Mouse (Mus musculus) kidney, postnatal 4 days (tissue): ENCODE results near the gene Rin3.

ENCODE experiments used
- DNase-seq, 2 experiments: peaks; one replicate each; pipeline ENCODE4 v3.0.0; 2021; ENCODE audit warnings: mixed read lengths in 2 of 2

Rin3 gene

DNA sequence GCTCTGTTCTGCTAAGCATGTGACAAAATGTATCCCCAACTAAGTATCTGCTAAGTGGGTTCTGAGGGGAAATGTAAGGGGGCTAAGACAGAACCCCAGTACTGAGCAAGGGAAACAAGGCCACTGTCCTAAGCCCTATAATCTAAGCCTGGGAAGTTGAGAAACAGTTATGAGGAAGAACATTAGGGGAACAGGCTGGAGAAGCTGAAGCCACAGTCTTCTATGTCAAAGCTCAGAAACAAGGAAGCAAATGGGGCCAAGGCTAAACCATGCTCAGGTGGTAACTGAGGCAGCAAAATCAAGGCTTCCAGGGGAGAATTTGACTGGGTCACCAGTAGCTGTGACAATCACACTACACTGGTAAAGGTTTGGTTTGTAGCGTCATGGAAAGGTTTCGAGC lies 50.3 kb downstream of the Rin3 start:
- DNase-seq = no peak

DNA sequence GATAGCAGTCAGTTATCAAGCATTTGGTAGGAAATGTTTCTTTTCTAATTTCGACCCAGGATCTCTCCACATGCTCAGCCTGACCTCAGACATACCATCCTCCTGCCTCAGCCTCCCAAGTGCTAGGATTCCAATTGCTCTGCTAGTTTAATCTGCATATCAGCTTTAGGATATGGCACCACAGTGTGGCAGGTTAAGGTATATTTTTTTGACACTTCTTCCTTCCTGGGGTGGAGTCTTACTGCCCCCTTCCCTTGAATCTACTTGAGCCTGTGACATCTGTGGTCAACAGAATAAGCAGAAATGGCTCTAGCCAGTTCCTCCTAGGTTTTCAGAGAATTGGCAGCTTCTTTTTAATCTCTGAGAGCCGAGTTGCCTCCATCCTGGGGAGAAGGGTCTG lies 56.2 kb downstream of the Rin3 start:
- no peak for DNase-seq

DNA sequence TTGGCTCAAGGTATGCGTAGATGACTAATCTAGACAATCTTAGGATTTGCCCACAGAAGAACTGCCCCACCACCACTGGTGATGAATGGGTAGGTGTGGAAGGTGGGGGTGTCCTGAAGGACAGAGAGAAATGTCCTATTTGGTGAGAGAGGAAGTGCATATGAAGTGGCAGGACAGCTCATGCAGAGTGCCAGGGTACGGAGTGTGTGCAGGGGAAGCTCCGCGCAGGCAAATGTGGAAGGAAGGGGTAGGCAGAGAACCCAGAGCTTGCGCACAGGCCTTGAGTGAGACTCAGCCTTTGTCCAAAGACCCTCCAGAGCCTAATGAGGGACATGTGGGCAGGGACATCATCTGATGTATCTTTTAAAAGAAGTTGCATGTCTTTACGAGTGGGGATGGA lies 57.6 kb downstream of the Rin3 start:
- no peak for DNase-seq

DNA sequence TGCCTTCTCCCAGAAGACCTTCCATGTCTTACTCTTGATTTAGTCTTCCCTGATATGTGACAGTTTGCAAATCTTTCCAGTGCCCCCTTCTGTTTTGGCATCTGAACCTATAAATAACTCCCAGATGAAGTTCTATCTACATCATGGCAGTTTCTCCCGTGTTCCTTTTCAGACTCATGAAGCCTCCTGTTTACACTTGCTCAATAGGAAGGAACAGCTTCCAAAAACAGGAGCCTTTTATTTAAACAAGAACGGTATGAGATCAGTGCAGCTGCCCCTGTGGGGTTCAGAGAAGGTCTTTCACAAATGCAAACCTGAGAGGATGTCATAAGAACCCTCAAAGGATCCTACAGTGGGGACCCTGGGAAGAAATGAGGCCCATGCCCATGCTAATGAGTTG lies 59.3 kb downstream of the Rin3 start:
- DNase-seq = no peak

DNA sequence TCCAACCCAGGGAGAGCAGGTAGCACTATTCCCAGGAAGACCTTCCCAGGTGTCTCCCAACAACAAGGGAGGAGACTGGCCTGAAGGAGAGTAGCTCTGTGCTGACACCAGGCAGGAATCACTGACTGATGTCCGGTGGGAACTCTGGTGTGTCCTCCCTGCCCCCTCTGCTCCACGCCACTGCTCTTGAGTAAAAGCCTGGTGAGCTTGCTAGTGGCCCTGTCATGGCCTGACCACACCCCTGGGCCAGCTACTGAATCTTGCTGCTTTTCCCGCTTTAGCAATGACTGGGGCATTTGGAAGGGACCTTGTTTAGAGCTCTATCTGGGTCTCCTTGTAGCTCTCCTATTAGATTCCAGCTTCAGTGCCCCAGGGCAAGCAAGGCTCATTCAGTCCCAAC lies 59.8 kb downstream of the Rin3 start:
- peak in 1 of 2 experiments; percentile 20 for DNase-seq

DNA sequence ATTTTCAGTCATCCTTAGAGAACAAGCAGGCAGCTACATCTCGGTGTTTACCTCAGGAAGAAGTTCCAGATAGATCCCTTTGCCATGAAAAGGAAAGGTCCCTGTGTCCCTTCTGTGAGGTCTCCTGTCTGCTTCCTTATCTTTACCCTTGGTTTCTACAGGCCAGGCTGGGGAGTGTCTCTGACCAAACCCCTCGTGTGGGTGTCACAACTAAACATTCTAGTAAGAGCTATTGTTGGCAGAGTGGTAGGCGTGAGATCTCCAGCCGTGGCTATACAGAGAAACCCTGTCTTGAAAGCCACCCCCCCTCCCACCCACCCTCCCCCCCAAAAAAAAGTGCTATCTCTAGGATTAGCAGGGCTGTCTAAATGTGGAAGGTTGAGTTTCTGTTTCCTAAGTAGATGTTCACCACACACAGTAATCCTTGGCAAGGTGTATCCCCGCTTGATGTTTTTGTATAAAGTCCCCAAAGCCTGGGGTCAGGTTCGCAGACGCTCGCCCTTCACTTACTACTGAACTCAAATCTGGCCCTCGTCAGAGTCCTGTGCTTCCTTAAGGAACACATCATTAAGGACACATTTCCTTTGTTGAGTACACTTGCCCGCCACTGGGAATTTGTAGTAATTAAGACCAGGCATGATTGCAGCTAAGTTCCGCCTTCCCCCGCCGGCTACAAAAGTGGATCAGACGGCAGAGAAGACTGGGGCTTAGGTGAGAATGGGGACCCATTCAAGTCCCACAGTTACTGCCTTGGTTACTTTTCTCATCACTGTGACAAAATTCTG lies 62.4 kb downstream of the Rin3 start:
- no peak for DNase-seq

DNA sequence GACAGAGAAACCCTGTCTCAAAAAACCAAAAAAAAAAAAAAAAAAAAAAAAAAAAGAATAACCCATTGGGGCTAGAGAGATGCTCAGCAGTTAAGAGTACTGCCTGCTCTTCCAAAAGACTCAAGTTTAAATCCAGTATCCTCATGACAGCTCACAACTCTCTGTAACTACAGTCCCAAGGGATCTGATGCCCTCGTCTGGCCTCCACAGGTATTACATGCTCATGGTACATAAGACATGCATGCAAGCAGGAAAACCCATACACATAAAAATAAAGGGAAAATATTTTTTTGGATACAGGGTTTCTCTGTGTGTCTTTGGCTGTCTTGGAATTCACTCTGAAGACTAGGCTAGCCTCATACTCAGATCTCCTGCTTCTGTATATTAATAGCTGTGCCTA lies 63.7 kb downstream of the Rin3 start:
- peak; percentile 72 to 77 for DNase-seq

DNA sequence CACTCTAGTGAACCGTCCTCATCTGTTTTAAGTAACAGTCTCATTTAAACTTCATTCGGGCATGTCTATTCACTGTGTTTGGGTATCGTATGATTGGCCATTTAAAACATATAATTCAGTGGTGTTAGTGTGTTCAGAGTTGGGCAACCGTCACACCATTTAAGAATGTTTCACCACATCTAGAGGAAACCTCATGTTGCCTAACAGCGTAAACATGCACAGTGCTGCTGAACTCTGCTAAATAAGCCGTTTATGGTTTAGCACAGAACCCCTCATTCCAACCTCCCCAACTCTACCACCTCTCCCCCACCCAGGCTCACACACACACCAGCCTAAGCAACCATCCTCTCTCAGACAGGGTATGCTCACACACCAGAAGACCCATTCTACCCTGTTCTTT lies 65.6 kb downstream of the Rin3 start:
- no peak for DNase-seq

DNA sequence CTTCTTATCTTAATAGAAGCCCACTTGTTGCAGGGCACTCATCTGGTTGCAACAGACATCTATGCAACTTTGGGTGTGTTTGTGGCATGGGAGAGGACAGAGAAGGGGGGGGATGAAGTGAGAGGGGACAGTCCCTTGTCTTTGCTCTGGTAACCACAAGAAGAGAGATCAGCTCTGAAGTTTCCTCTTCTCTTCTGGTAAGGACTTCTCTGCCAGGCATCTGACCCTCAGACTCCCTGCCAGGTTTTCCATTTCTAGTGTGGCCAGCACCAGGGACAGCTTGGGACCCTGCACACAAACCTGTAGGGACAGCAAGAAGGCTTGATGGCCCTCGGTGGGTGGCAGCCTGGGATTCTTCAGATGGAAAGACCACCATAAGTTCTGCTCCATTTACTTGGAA lies 68.1 kb downstream of the Rin3 start:
- DNase-seq = no peak

DNA sequence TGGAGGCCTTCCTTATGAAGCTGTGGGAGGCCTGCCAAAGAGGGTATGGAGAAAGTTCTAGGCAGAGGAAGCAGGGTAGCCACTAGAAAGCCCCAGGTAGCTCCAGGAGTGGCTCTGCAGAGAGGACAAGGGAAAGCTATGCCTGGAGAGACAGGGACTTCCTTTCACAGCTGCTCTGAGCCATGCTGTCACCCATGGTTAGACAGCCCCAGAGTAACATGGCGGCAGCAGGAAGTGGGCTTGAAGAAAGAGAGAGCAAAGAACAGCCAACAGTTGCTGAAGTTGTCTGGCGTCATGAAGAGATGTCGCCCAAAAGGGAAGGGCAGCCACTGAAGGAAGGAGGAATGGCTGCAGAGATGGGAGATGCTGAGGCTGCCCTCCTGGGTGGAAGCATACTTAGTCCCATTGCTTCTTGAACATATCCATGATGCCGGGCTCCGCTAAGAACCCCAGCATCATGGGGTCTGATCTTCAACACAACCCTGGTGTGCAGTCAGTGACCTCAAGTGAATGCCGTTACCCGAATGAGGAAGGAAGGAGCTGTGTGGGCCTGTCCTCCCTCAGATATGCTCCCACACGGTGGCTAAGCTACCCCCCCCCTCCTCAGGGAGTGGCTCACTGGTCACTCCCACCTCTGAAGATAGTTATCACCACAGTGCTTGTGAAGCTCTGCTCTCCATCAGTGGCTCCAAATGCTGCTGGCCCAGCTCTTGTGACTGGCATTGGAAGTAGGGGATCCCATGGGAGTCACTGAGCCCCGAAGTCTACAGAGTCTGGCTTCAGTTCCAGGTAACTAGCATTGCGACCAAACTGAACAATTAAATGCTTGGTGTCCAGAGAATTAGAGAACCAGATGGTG lies 71.5 kb downstream of the Rin3 start:
- DNase-seq = peak in 1 of 2 experiments; percentile 16

DNA sequence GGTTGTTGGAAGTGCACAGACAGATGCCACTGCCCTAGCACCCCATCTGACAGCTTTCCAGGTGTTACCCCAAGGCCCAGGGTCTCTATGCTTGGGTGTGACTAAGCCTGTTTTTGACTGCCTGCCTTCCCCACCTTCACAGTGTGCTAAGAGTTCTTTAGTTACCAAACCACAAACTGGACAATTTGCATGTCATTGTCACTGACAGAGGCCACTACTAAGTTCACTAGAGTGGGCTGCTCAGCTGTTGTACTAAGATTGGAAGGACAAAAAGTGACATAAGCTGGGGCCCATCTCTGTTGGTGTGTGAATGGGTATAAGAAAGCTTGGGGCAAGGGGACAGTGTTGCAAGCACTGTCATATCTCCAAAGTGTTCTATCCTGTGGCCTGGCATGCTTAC lies 72.9 kb downstream of the Rin3 start:
- DNase-seq = no peak

DNA sequence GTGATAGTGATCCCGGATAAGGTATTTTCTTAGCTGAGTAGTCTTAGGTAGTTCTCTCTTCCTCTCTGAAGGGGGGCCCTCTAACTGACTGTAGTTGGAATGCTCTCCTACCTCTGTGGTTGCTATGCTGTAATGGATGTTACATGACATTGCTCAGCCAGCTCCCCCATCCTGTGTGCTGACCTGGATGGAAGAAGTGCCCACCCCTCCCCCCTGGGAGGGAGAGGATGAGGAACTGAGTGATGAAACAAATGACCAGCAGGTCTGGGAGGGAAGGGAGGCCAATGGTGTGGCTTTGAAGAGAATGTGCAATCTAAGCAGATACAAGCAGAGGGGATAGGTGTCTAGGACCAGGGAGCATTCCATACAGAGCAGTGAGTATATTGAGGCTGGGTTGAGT lies 73.9 kb downstream of the Rin3 start:
- no peak for DNase-seq

DNA sequence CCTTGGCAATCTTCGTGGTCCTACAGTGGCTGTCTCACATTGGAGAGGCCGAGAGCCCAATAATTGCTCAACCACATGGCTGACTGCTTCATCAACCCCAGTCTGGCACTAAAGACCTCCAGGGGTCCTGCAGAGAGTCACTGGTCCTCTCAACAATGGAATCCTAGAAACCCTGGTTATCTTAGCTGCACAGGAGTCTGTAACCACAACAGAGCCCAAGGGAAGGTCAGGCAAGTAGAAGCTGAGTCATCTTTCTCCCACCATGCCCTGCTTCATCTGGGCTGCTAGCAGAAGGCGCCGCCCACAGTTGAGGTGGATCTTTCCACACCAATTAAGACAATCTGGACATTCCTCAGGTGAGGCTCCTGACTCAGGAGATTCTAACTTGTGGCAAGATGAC lies 76.5 kb downstream of the Rin3 start:
- DNase-seq = no peak

DNA sequence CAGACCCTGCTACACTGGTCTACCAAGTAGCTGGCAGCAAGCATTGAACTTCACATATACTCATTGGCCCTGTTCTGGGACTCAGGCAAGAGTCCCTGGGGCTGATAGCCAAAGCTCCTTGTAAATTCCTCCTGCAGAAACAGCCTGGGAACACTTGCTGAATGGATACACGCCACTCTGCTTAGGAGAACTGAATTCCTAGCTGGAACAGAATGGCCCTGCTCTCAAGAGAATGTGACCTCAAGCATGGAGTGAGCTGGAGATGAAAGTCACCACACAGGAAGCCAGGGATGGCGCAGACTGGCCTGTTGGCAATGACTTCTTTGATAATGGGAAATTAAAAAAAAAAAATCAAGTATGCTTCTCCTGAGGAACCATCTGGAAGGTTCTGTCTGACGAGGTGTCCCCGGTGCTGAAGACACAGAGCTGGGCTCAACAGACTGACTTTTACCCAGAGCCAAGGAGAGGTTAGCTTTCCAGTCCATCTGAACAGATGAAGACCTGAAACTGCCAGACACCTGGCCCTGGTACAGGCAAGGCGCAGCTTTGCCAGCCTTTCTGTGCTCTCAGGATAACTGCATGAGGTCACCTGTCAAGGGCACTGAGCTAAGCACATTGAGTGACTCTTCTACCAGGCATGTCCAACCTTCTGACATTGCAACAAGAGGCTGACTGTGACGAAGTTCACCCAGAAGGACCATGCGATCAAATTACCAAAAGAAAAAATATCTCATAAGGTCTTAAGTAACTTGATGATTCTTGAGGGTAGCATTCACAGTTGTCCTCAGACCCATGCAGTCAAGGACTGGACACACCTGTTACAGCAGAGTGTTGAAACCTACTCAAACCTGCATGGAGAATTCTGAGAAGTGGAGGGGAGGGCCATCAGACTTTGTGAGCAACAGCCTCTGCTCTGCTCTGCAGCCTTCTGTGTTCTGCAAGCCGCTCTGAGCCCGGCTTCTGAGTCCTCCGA lies 78.6 kb downstream of the Rin3 start:
- no peak for DNase-seq

DNA sequence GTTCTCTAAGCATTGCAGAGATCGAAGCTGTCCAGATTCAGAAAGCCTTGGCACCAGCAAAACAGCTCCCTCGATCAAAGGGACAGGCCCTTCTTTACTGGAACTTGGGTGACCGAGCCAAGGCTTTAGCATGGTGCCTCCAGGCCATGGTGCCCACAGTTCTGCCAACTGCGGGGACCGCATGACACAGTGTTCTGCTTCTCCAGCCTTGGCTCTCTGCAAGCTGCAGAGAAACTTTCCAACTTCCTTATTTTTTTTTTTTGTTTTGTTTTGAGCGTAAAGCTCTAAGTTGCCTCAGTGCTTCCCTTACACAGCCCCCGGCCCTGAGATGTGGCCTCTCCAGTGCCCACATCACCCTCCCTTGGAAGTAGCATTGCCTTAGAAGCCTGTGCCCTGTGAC lies 82.2 kb downstream of the Rin3 start:
- DNase-seq = peak in 1 of 2 experiments; percentile 7

DNA sequence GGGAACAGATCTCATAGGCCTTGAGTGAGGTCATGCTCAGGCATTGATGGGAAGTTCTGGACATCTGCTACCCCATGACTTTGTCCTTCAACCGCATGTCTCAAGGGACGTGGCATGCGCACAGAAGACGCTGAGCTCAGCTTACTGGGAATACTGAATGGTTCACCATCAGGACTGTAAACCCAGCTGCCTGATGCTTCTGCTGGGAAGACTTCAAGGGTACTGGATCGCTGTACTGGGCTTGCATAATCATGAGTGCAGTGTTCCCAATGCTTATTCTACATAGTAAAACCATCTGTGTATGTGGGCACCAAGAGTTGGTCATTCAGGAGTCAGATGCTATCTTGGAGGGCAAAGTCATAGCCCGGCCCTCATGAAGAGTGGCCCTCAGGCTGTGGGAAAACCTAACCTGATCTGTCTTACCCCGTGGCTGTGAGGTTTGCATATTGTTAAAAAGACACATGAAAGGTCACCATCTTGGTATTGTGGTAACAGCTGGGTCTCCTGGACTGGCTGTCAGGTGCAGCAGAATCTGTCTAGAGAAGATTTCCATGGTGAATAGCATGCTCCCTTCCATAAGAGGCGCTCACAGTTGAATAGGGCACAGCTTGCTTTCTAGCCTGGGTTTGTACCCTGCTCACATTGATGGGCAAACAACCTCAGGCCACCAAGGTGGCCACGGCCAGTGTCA lies 83.4 kb downstream of the Rin3 start:
- no peak for DNase-seq

DNA sequence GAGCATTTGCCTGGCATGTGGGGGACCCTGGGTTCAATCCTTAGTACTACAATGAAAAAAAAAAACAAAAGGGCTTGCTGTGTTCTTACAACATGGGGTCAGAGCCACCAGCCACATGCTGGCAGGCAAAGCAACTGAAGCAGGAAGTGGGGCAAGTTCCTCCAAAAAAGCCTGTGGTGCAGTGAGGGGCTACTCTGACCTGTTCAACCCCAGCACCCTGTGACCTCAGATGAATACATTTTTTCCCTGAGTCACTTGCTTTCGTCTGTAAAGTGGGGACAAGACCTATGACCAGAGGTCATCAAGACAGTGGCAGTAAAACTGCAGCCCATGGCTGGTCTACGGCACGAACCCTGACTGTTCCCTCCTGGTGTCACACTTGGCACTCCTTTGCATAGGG lies 84.2 kb downstream of the Rin3 start:
- no peak for DNase-seq

DNA sequence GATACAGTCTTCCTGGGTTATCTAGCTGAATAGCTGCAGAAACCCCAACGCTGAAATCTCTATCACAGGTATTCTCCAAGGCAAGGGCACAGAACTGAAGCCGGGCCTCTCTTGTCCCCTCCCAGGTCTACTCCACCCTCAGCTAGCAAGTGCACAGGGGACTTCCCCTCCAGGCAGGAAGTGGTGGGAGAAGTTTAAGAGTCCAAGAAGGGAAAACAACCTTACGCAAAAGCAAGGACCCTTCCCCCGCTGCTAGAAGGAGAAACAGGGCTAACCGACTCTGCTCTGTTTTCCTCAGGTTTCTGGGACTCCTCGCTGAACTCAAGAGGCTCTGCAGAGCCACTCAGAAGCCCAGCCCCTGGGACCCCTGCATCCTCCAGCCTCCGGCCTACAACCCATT lies 85.2 kb downstream of the Rin3 start:
- peak in 1 of 2 experiments; percentile 16 for DNase-seq

DNA sequence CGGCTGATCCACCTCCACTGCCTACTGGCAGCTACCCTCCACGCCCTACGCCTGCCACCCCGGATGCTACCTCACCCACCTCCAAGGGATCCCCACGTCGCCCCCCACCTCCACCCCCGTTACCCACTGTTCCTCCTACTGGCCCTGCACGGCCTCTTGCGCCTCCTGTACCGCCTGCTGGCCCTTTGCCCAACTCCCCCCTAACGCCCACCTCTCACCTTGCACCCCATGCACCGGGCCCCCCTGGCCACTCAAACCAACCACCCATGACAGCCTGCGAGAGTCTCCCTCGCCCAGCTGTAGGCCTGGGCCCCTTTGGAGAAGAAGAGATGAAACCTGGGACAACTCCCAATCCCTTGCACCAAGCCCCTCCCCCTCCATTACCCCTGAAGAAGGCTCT lies 85.7 kb downstream of the Rin3 start:
- DNase-seq = peak in 1 of 2 experiments; percentile 10

DNA sequence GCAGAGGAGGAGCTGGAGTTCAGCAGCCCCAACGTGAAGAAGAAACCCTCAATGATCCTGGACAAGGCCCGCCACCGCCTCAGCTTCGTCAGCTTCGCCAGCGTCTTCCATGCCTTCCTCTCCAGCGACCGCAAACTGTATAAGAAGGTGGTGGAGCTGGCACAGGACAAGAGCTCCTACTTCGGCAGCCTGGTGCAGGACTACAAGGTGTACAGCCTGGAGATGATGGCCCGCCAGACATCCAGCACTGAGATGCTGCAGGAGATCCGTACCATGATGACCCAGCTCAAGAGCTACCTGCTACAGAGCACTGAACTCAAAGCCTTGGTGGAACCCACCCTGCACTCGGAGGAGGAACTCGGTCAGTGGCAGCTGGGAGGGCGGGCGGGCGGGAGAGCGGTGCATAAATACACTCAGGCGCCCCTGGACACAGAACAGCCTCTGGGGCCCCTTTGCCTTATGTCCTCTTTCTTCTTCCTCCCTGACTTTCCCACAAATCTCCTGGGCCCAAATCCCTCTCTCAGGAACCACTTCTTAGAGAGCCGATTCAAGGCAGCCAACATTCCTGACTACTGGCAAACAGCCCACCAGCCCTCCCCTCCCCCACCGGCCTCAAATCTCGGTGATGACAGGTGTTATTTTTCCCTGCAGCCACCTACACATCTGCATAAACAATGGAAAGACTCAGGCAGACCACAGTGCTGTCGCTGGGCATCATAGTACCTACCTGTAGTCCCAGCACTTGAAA lies 86.8 kb downstream of the Rin3 start:
- peak; percentile 43 to 50 for DNase-seq

DNA sequence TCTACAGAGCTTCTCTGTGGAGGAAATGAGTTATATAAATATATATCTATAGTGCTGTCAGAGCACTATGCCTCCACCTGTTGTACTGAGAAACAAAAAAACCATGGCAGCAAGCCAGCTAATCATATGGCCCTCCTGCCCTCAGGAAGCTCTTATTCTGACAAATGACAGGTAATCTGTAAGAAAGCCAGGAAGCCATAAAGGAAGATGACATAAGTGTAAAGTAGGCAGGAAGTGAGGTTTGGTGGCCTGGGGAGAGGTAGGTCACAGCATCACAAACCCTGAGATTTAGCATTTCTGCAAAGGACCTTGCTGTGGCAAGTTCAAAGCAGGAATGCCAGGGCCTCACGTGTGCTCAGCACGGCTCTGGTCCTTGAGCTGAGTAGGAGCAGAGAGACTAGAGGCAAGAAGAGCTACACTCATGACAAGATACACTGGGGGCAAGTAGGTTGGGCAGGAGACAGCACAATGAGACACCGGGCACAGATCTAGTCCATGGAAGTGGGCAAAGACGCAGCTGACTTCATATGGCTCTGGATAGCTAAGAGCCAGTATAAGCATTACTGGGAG lies 88.2 kb downstream of the Rin3 start:
- no peak for DNase-seq
